Mouse (Mus musculus): ENCODE data around the gene Alyref. TPM values are rescaled to one million over a fixed set of nuclear protein-coding genes. Genes with fewer than 3 reads are reported as not detected.

Alyref gene
- total RNA-seq (2017) = 248 and 287 TPM in 2 replicates

DNA sequence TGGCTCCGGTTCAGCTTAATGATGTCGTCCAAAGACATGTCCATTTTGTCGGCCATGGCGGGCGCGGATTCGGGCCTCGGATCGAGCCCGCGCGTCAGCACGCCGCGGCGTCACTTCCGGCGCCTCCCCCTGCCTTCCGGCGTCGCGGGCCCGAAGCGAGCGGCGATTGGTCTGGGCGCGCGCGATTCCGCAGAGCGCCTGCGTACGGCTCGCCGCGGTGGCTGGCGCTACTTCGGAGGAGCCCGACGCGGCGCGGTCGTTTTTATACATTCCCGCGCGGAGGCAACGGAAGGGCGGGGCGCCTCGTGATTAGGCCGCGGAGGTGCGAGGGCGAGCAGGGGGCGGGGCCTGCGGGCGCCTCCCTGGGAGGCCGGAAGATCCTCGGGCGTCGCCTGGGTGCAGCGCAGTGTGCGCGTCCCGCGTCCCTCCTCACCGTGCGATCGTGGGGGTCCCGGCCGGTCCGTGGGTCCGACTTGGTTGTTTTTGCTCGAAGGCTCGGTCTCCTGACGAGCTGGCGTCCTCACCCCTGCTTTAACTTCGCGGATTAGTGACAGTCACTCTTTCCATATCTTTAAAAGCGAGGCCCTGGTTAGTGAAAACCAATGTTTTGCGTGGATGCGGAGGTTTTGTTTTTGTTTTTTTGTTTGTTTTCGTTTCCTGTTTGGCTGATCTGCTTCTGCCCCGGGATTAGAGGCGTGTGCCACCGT is at the start of gene Alyref, which contains the start of gene Anapc11:
TSS of gene Alyref (minus strand) at position 83 of the 707 bp plus-strand sequence.
TSS of gene Anapc11 (plus strand) at position 139 of the 707 bp plus-strand sequence.
- ATAC-seq (replicated peaks; ENCODE audit: low read depth, poor library complexity, severe bottlenecking) = peak; percentile 93

- no peak for ATAC-seq (replicated peaks; ENCODE audit: low read depth, poor library complexity, severe bottlenecking)
Measured at GRCm38 (mm10) chr11:120647047-120647830, 49.1 kb upstream of the Alyref start.

DNA sequence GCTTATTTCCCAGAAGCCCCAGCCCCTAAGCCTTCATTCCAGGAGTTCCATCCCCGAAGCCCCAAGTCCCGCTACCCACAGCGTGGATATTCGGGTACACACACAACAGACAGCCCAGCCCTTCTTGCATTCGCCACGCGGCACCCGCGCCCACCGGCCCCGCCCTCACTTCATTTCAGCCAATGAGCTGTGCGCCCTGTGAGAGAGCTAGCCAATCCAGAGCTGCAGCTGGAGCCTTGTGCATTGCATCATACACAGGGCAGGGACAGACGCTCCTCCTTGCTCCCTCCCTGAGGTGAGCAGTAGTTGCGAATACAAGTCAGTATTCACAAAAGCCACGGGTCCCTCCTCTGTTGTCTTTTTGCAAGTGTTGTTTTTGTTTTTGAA is 45.4 kb upstream of the Alyref start, which contains the start of gene Pycr1:
TSS of gene Pycr1 (minus strand) at position 169 of the 387 bp plus-strand sequence.
- peak; percentile 96 for ATAC-seq (replicated peaks; ENCODE audit: low read depth, poor library complexity, severe bottlenecking)

DNA sequence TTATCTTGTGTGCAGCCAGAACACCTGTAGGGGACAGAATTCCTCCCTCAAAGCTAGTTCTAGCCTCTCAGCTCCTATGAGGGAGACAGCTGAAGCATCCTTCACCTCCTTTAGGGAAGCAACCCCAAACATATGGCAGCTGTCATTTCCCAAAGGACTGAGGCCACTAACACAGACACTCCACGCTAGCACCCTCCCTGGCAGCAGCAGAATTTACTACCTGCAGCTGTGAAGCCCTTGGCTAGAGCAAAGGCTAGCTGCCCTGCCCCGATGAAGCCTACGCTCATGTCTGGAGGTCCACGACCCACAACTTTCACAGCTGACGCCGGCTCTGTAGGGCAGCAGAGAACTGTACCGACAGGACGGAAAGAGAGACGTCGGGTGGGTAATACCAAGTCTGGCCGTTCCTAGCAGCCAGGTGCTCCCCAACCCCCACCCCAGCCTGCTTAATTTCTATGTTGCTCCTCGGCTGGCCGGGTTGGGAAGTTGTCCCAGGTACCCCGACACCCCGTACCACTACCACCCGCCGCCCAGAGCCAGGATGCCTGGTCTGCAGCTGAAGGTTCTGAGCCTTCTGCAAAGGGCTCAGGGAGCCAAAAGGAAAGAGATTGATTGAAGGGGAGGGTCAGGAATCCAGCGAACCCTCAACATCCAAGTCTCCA is 44.9 kb upstream of the Alyref start:
- peak; percentile 30 for ATAC-seq (replicated peaks; ENCODE audit: low read depth, poor library complexity, severe bottlenecking)

GRCm38 (mm10) chr11:120641869-120642268 is 43.7 kb upstream of the Alyref start:
- peak; percentile 16; the same call in 1 of the 2 replicates for ATAC-seq (replicated peaks; ENCODE audit: low read depth, poor library complexity, severe bottlenecking)

- ATAC-seq (replicated peaks; ENCODE audit: low read depth, poor library complexity, severe bottlenecking) = no peak
Measured at GRCm38 (mm10) chr11:120641255-120641654, 43.1 kb upstream of the Alyref start.

DNA sequence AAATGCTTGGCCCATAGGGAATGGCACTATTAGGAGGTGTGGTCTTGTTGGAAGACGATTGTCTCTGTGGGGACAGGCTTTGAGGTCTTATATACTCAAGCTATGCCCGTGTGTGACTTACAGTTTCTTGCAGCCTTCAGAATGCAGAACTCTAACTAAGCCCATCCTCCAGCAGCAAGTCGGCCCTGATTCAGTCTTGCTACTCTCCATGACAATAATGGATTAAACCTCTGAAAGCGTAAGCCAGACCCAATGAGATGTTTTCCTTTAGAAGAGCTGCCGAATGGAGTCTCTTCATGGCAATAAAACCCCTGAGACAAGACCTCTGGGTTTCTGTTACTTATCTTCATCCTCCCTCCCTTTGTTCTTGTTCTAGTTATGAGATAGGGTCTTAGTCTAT is 36.6 kb upstream of the Alyref start:
- ATAC-seq (replicated peaks; ENCODE audit: low read depth, poor library complexity, severe bottlenecking) = no peak

GRCm38 (mm10) chr11:120633520-120634343 is 35.6 kb upstream of the Alyref start, which contains the start of gene Mafg:
Mafg (minus strand) TSS chr11:120633600.
- ATAC-seq (replicated peaks; ENCODE audit: low read depth, poor library complexity, severe bottlenecking) = peak; percentile 55

GRCm38 (mm10) chr11:120632559-120633519 is 34.7 kb upstream of the Alyref start:
- ATAC-seq (replicated peaks; ENCODE audit: low read depth, poor library complexity, severe bottlenecking) = peak; percentile 27

DNA sequence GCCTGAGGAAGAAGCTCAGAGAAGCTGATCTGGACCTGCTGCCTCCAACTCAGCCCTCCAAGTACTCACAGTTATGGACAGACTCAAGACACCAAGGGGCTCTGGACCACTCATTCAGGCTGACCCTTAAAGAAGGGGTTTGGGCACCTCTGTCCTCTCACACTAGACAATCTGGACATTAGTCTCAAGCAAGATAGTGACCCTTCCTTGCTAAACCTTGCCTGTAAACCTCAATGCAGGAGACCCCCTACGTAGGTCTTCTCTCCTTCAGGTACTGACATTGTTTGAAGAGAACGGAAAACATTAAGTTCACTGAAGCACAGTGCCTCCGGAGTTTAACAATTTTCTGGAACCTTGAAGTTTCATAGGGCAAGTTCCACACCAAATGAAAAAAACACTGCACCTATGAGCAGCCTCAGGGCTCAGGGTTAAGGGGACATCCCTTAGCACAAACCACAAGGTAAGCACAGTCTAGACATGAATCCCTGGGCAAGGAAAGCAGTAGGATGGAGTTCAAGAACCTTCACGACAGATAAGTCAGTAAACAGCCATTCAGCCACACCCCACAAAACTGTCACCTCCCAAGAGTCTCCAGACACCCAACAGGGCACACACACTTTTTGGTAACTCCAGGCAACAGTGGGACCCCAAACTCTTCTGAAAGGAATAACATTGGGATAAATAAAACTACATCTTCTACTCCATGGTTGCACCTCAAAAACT is 33.7 kb upstream of the Alyref start:
- ATAC-seq (replicated peaks; ENCODE audit: low read depth, poor library complexity, severe bottlenecking) = no peak

DNA sequence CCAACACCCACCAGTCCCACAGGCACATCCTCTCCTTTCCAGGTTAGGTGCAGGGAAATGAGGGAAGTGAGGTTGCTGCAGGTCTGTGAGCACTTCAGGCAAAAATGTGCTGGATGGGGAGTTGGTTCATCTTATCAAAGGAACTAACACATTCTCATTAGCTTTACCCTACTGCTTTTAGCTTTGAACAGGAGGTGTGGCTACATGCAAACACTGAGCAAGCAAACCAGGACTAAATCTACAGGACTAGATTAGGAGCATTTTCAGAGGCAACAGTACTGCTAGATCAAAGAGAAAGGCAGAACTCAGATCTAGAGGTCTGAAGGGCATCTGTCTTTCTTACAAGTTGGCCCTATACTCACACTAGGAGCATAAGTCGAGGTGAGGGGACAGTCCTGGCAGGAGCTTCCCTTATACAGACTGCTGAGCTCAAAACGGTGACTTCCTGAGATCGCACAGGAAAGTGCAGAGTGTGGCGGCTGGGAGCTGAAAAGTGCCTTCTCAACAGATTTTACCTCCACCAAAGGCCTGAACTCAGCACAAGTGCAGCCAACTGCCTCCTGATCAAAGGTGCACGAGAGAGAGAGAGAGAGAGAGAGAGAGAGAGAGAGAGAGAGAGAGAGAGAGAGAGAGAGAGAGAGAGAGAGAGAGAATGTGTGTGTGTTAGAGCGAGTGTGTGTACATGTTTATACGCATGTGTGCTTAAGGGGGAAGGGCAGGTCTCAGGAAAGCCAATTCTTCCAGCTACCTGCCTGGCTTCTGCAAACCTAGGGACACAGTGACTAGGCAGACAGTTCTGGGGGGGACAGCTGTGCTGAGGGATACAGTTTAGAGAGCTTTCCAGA is 32.9 kb upstream of the Alyref start:
- no peak for ATAC-seq (replicated peaks; ENCODE audit: low read depth, poor library complexity, severe bottlenecking)

- peak; percentile 23 for ATAC-seq (replicated peaks; ENCODE audit: low read depth, poor library complexity, severe bottlenecking)
Measured at GRCm38 (mm10) chr11:120630401-120630871, 32.3 kb upstream of the Alyref start.

DNA sequence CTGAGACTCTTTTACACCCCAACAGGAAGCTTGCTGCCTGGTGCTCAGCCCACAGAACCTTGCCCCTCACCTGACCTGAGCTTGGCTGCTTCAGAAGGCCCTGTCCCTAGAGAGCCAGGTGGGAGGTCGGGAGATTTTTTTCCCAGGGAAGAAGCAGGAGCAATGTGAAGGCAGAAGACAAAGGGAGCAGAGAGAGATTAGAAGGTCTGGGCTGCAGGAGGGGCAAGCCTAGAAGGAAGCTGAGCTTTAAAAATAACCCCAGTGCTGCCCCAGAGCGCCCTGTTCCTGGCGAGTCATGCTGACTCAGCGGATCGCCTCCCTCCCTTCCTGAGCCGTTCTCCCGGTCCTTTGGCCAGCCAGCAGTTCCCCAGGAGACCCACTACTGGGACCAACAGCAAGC is 31.7 kb upstream of the Alyref start:
- ATAC-seq (replicated peaks; ENCODE audit: low read depth, poor library complexity, severe bottlenecking) = peak; percentile 10; the same call in 1 of the 2 replicates

GRCm38 (mm10) chr11:120629341-120629730 is 31.2 kb upstream of the Alyref start:
- peak; percentile 23 for ATAC-seq (replicated peaks; ENCODE audit: low read depth, poor library complexity, severe bottlenecking)

- ATAC-seq (replicated peaks; ENCODE audit: low read depth, poor library complexity, severe bottlenecking) = no peak
Measured at GRCm38 (mm10) chr11:120628601-120629340, 30.6 kb upstream of the Alyref start.
